Mouse (Mus musculus): ENCODE measurements around the gene Akp3.

Akp3 gene

GRCm38 (mm10) chr1:87124673-87125072, at the start of gene Akp3:
Gene Akp3, plus strand, starts transcription at chr1:87124973.
- DNase-seq (ENCODE audit: extremely low spot score, low spot score) = no peak

GRCm38 (mm10) chr1:87086196-87086595, 38.6 kb upstream of the Akp3 start:
- no peak for DNase-seq (ENCODE audit: extremely low spot score, low spot score)

GRCm38 (mm10) chr1:87086964-87087363, 37.8 kb upstream of the Akp3 start:
- DNase-seq (ENCODE audit: extremely low spot score, low spot score) = no peak

- no peak for DNase-seq (ENCODE audit: extremely low spot score, low spot score)
Measured at GRCm38 (mm10) chr1:87089251-87089650, 35.5 kb upstream of the Akp3 start.

GRCm38 (mm10) chr1:87089828-87090227, 34.9 kb upstream of the Akp3 start, which contains the start of gene Alppl2:
Gene Alppl2, minus strand, starts transcription at chr1:87089928.
- DNase-seq (ENCODE audit: extremely low spot score, low spot score) = no peak

GRCm38 (mm10) chr1:87095642-87096041, 29.1 kb upstream of the Akp3 start:
- no peak for DNase-seq (ENCODE audit: extremely low spot score, low spot score)

GRCm38 (mm10) chr1:87098358-87098975, 26.3 kb upstream of the Akp3 start:
- DNase-seq (ENCODE audit: extremely low spot score, low spot score) = peak; percentile 75

- DNase-seq (ENCODE audit: extremely low spot score, low spot score) = no peak
Measured at GRCm38 (mm10) chr1:87101411-87101810, 23.4 kb upstream of the Akp3 start, which contains the start of gene Alpi. Gene Alpi, minus strand, starts transcription at chr1:87101606.

GRCm38 (mm10) chr1:87102114-87102513, 22.7 kb upstream of the Akp3 start:
- no peak for DNase-seq (ENCODE audit: extremely low spot score, low spot score)

- DNase-seq (ENCODE audit: extremely low spot score, low spot score) = no peak
Measured at GRCm38 (mm10) chr1:87103936-87104335, 20.8 kb upstream of the Akp3 start.

- DNase-seq (ENCODE audit: extremely low spot score, low spot score) = no peak
Measured at GRCm38 (mm10) chr1:87106536-87106935, 18.2 kb upstream of the Akp3 start.

- DNase-seq (ENCODE audit: extremely low spot score, low spot score) = no peak
Measured at GRCm38 (mm10) chr1:87108564-87108963, 16.2 kb upstream of the Akp3 start.

- DNase-seq (ENCODE audit: extremely low spot score, low spot score) = peak; percentile 44
Measured at GRCm38 (mm10) chr1:87111719-87112354, 12.9 kb upstream of the Akp3 start.

GRCm38 (mm10) chr1:87114784-87115183, 10.0 kb upstream of the Akp3 start:
- DNase-seq (ENCODE audit: extremely low spot score, low spot score) = no peak

- no peak for DNase-seq (ENCODE audit: extremely low spot score, low spot score)
Measured at GRCm38 (mm10) chr1:87127206-87128030, 2.6 kb downstream of the Akp3 start.

- no peak for DNase-seq (ENCODE audit: extremely low spot score, low spot score)
Measured at GRCm38 (mm10) chr1:87131803-87132202, 7.0 kb downstream of the Akp3 start.

- DNase-seq (ENCODE audit: extremely low spot score, low spot score) = no peak
Measured at GRCm38 (mm10) chr1:87141550-87141949, 16.8 kb downstream of the Akp3 start.

- no peak for DNase-seq (ENCODE audit: extremely low spot score, low spot score)
Measured at GRCm38 (mm10) chr1:87142456-87142855, 17.7 kb downstream of the Akp3 start.

GRCm38 (mm10) chr1:87143141-87143540, 18.4 kb downstream of the Akp3 start:
- DNase-seq (ENCODE audit: extremely low spot score, low spot score) = no peak

GRCm38 (mm10) chr1:87149422-87149821, 24.6 kb downstream of the Akp3 start:
- no peak for DNase-seq (ENCODE audit: extremely low spot score, low spot score)

- no peak for DNase-seq (ENCODE audit: extremely low spot score, low spot score)
Measured at GRCm38 (mm10) chr1:87151286-87151685, 26.5 kb downstream of the Akp3 start.
